Mouse (Mus musculus) lung, postnatal 25 days (tissue): ENCODE measurements around the gene Ccdc47.

Experiments
- DNase-seq: peaks from one replicate; pipeline ENCODE4 v3.0.0; 2022; ENCODE audit warnings: low spot score

Gene Ccdc47

DNA sequence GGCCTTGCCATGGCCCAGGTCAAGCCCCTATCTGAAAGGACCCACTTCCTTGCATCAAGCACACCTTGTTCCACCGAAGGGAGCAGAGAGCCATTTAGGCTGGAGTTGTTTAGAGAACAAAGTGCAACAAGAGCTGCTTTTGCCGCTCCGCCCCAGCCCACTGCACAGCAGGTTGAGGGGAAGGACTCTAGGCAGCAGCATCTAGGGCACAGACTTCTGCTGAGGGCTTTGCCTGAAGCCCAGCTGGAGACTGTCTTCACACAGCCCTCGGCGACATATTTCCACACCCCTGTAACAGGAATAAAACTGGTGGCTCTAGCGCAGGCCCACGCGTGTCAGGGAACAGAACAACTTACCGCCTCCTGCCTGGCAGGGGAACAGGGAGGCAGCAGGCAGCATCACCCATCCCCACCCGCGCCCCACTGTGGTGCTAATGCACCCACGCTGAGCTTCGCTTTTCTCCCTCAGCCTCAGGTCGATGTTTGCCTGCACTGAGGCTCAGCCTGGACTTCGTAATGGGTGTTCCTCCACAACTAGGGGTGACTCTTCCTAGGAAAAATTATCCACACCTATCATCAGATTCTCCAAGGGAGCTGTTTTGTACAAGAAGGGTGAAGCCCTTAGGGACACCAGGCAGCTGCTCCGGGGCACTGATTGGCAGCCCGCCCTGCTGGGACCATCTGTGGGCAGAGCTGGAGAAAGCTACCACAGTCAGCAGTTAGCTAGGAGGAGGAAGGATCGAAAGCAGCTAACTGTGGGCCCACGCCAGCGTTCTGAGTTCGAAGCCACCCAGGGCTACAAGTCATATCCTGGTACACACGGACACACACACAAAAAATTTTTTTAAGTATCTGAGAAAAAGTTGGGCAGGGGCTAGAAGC lies 55.1 kb downstream of the Ccdc47 start, which contains the start of the genes Gm10840 and Limd2:
Gene Gm10840 (plus strand): TSS at position 10 of the 881 bp plus-strand sequence.
Gene Limd2 (minus strand): TSS at position 20 of the 881 bp plus-strand sequence.
- DNase-seq, result peak; percentile 53

DNA sequence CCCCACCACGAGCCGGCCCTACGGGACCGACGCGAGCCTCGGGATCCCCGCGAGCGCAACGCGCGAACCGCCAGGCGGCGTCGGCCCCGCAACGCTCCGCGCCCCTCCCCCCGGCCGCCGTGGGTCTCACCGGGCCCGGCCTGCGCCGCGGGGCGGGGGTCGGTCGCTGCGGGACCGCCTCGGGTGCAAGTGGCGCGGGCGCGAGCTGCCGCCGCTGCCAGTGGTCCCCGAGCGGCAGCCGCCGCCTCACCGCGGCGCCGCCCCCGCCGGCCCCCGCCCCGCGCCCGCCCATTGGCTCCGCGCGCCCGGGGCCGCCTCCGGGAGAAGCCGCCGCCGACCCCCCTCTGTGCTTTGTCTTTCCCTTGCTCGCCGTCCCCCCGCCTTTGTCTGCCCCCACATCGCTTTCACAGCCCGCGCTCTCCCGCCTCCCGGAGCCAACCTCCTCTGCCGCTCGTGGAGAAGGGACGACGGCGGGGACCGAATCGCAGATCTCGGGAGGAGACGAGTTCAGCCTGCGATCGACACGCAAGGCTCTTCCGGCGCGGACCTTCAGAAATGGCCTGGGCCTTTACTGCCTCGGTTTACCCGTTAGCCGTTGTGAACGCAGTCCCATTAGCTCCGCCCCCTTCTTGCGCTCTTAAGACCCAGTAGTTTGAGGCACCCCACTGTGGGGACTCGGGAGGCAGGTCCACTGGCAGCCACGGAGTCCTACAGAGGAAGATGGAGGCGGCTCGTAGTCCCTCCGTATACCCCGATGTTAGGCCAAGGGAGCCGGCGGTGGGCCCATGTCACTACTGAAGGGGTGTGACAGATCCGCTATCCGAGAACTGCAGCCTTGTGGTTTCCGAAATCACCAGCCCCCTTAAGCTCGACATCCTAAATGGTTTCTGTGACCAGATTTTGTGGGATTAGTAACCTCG lies 56.0 kb downstream of the Ccdc47 start:
- DNase-seq, result peak; percentile 79

DNA sequence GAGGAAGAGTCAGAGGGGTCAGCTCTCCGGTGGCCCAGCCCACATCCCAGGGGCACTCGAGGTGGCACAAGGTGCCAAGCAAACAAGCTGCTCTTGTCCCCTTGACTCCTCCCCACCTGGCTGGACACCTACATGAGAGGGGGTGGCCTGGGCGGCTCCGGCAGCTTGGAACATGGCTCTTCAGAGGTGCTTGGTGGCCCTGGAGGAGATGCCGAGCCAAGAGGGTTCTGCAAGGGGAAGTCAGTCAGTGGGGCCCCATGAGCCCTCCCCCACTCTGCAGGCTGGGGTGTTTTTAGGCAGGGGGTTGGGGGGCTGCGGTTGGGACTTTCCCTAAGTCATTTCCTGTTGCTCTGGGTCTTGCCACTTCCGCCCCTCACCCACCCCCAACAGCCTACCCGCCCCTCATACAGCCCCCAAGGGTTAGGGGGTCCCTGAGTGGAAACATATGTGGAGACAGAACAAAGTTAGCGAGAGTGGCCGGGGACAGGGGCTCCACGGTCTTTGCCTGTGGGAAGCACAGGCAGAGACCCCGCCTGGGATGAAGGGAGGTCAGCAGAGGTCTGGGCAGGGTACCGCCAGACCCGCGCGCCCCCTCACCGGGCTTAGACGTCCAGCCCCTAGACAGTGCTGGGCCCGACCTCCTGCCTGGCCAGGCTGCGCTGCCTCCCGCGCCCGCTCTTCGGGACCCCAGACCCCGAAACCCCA lies 56.8 kb downstream of the Ccdc47 start:
- DNase-seq, result peak; percentile 90

DNA sequence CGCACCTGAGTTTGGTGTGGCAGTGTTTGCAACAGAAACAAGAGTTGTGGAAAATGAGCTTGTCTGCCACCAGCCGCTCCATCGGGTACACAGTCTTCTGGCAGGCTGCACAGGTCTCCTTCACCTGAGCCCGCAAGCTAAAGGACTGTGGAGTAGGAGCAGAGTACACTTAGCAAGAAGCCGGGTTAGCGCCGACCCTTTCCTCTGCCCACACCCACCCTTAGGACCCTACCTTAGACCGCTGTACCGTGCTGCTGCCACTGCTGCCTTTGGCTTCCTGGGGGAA lies 57.3 kb downstream of the Ccdc47 start:
- no peak for DNase-seq

DNA sequence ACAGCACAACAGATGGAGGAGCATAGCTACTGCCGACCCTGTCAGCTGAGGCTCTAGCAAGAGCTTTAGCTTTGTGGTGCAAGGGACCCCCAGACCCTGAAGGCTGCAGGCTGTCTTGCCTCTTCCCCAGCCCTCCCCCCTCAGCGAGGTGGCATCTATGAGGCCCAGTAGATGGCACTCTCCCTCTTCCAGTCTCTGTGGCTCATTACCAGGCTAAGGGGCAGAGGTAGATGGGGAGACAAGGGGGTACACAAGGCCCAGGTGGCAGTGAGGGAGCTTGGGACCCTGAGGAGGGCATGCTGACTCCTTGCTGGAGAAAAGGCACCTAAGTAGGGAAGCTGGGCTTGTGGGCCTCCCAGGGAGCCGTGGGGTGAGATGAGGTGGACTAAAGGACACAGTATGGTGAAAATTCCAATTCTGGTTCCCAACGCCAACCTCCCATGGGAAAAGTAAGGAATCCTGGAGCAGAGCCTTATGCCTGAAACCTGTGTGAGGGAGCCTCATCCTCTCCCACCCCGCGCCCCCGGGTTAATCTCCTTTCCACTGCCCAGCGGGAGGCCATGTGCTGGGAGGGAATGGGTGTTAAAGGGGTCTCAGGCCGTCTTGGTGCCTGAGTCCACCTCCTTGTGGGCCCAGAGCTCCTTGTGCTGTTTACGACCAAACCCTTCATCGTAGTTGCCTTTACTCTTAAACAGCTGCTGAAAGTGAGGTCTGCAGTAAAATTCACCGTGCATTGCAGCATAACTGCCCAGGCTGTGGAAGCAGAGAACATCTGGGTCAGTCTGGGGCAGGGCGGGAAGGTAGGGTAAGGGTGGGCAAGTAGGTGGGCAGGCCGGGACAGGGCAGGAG lies 57.8 kb downstream of the Ccdc47 start:
- peak; percentile 49 for DNase-seq

DNA sequence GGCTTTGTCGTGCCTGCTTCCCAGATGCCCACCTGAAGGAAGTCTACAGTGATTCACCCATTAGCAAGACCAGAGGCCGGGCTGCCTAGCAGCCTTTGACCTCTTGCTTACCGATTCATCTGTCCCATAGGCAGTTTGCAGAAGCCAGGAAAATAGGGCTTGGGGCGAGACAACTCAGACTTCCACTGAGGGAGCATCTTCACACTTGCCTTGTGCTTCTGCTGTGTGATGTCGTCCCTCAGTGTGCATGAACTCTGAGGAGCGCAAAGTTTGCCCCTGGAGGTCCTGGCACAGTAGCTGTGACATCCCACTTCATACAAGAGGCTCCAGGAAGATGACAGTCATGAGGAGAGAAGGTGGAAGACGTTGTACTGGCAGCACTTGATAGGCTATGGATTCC lies 59.0 kb downstream of the Ccdc47 start:
- no peak for DNase-seq

DNA sequence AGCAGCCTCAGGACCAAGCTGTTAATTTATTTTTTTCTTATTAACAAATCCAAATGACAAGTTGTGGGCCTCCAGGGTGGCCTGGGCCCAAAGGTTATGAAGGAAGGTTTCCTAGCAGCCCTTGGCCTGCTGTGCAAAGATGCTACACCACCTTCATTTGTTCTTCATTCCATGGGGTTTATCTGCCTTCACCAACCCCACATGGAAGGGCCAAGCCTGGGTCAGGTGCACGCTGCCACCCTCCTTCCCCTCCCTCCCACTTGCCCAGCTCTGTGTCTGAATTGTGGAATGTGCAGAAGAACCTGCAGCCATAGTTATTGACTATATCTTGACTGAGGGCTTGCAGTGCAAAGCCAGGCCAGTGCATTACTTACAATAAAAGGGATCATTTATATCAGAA lies 59.9 kb downstream of the Ccdc47 start:
- DNase-seq, result no peak

DNA sequence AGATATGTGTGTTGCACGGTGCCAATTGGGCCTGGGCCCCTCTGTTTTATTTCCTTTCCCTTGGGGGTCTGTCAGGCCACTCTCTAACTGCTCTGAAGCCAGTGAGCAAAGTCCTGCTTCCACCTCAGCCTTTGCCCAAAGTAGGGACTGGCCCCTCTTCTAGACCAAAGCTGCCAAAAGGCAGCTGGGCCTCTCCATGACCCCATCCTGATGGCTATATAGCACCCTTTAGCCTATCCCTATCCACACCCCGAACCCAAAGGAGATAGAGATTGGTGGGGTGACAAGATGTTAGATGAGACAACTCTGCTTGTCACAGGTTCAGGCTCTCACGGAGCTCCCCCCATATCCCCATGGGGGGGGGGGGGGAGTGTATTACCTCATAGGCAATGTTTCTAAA lies 60.4 kb downstream of the Ccdc47 start:
- no peak for DNase-seq

DNA sequence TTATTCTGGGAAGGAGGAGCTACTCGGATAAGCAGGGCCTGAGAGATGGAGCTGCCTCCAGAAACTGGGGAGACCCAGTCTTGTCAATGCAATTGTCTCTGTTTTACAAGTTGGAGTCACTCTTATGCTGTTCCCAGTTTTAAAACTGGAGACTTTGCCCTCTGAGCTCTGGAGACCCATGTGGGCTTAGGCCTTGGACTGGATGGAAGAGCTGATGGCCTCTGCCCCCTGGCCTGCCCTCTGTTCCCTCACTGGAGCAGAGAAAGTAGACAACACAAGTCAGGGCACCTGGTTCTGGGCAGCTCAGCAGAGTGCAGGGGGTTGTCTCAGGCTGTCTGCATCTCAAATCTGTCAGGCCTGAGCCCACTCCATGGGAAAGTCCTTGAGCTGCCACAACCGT lies 61.4 kb downstream of the Ccdc47 start:
- DNase-seq, result no peak

DNA sequence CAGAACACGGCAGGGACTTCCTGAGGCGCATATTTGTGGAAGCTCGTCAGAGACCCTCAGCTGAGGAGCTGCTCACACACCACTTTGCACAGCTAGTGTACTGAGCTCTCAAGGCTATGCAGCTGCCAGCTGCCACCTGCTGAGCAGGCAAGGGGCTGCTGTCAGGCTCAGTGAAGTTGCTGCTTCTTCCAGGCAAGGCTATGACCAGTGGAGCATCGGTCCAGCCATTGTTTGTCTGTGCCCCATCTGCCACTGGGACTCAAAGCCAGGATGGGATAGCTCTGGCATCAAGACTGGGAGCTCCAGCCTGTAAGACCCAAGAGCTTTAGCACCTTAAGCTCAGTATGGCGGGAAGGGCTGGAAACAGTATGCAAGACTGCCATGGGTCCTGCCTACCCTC lies 62.1 kb downstream of the Ccdc47 start:
- DNase-seq, result no peak

DNA sequence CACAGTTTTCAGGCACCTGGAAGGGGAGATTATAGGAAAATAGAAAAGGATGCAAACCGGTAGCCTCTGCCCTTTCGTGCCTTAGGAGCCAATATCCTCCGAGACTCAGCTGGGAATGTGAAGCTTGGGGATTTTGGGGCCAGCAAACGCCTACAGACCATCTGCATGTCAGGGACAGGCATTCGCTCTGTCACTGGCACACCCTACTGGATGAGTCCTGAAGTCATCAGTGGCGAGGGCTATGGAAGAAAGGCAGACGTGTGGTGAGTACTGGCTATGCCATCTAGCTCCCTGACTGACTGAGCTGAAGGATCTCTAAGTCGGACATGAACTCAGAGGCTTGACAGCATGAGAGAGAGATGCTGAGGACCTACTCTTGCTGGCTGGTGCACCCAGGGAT lies 64.0 kb downstream of the Ccdc47 start:
- no peak for DNase-seq

DNA sequence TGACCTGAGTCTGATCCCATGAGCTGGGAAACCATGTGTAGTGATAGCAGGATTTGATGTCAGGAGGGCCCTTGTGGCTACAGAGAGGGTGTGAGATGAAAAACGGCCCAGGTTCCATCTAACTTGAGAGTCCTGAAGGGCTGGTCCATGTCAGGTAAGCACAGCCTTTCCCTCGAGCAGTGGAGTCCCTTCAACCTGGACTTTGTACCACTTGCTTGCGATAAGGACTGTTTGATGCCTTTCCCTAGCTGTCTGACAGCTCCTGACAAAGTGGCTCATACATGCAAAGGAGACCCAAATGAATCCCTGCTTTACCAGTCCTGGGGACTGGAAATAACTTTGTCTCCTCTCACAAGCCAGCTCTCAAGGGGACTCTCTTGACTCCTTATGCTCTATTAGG lies 64.9 kb downstream of the Ccdc47 start:
- DNase-seq, result no peak
